Mouse (Mus musculus) cerebellum, adult 2 months (tissue): ENCODE measurements around the gene Ppp1r1a. TPM values are rescaled to one million over a fixed set of nuclear protein-coding genes. Genes with fewer than 3 reads are reported as not detected.

Experiments
- DNase-seq, 2 experiments: peaks; one replicate each; pipeline ENCODE4 v3.0.0; 2021
- H3K27ac ChIP-seq: fragments of 200-500 bp; 2 replicates; pipeline ENCODE4 v1.5.1; 2012; ENCODE audit warnings: low read length, control low read depth, inconsistent platforms; ENCODE audit not compliant: insufficient read depth
- H3K27me3 ChIP-seq: fragments of 200-500 bp; 2 replicates; pipeline ENCODE4 v1.6.1; 2012; ENCODE audit warnings: inconsistent platforms, mild to moderate bottlenecking, low read length, moderate library complexity; ENCODE audit not compliant: control insufficient read depth, insufficient read depth
- H3K4me1 ChIP-seq: fragments of 200-500 bp; 2 replicates; pipeline ENCODE4 v1.6.1; 2011; ENCODE audit warnings: low read length; ENCODE audit not compliant: control insufficient read depth, insufficient read depth
- H3K4me3 ChIP-seq: fragments of 200-500 bp; replicated peaks from 2 replicates; pipeline ENCODE3; 2011; ENCODE audit warnings: mild to moderate bottlenecking, low read depth, low read length, control low read depth; ENCODE audit not compliant: insufficient read depth
- CTCF ChIP-seq: fragments of 200-500 bp; IDR thresholded peaks from 2 replicates; pipeline ENCODE4 v1.5.1; 2011; ENCODE audit warnings: low read depth, mild to moderate bottlenecking, control low read depth, low read length, moderate library complexity, borderline replicate concordance; ENCODE audit not compliant: insufficient read depth
- POLR2A ChIP-seq: fragments of 200-500 bp; IDR thresholded peaks from 2 replicates; pipeline ENCODE4 v1.6.1; 2011; ENCODE audit warnings: low read length, control low read depth, borderline replicate concordance; ENCODE audit not compliant: insufficient read depth
- WGBS: fragments of 180-500 bp; shearing (Covaris S2); methylation state at CpG from one replicate; pipeline ENCODE4 v1.1.7; 2018; 5-methylcytosine and 5-hydroxymethylcytosine counted together
- polyA plus RNA-seq: library from polyadenylated mRNA; depleted of rRNA; stranded (reverse); fragments of >200 nt; gene quantifications from 2 replicates; pipeline ENCODE4 v1.2.3, GENCODE M21; 2012

The Ppp1r1a gene
- polyA plus RNA-seq, 1 experiment, result 30.0 TPM

GRCm38 (mm10) chr15:103509317-103509716, 28.5 kb downstream of the Ppp1r1a start:
- Histone ChIP-seq H3K27ac (no peak overlapping the region), H3K4me3 (no peak overlapping the region), H3K27me3 (no peaks in the 10 kb centered on the region), H3K4me1 (no peaks in the 10 kb centered on the region)
- TF ChIP-seq CTCF (no peak), POLR2A (no peak)
- no peak for DNase-seq
- 55% methylated on average over 3 of the region's 3 CpGs for WGBS

- peak overlapping the region; percentile 89 for H3K4me3 ChIP-seq
- no peak overlapping the region for H3K27ac ChIP-seq
- no peak for TF ChIP-seq CTCF
- TF ChIP-seq POLR2A, result no peak
- H3K4me1 ChIP-seq, result peaks cover 6% of the 10 kb centered on the region; the same call in 1 of the 2 replicates
- DNase-seq, result peak; percentile 31 to 45
- H3K27me3 ChIP-seq, result no peaks in the 10 kb centered on the region
- WGBS, result 44% methylated on average over 12 of the region's 12 CpGs
Measured at GRCm38 (mm10) chr15:103503660-103504059, 34.1 kb downstream of the Ppp1r1a start.

GRCm38 (mm10) chr15:103503251-103503600, 34.6 kb downstream of the Ppp1r1a start:
- DNase-seq, result no peak
- no peak for TF ChIP-seq POLR2A
- TF ChIP-seq CTCF, result no peak
- Histone ChIP-seq H3K27me3 (no peaks in the 10 kb centered on the region), H3K4me3 (peak overlapping the region; percentile 89), H3K27ac (no peak overlapping the region), H3K4me1 (peaks cover 6% of the 10 kb centered on the region; the same call in 1 of the 2 replicates)
- WGBS, result 2% methylated on average over 15 of the region's 15 CpGs

- no peaks in the 10 kb centered on the region for H3K27me3 ChIP-seq
- H3K4me3 ChIP-seq, result peak within 1 kb of the TSS; percentile 89
- 3% methylated on average over 48 of the region's 63 CpGs for WGBS
- peak; percentile 65 to 66 for DNase-seq
- H3K27ac ChIP-seq, result no peak within 1 kb of the TSS
- TF ChIP-seq POLR2A, result no peak
- no peak for TF ChIP-seq CTCF
- H3K4me1 ChIP-seq, result peaks cover 6% of the 10 kb centered on the region; the same call in 1 of the 2 replicates
Measured at GRCm38 (mm10) chr15:103502435-103503250, 35.2 kb downstream of the Ppp1r1a start, which contains the start of gene Pde1b. TSS of gene Pde1b (plus strand) at chr15:103503034.

- Histone ChIP-seq H3K27ac (no peak overlapping the region), H3K27me3 (no peaks in the 10 kb centered on the region), H3K4me3 (no peak overlapping the region), H3K4me1 (peaks cover 6% of the 10 kb centered on the region; the same call in 1 of the 2 replicates)
- no peak for DNase-seq
- TF ChIP-seq POLR2A (no peak), CTCF (no peak)
- WGBS, result 58% methylated on average over 2 of the region's 2 CpGs
Measured at GRCm38 (mm10) chr15:103501186-103501585, 36.6 kb downstream of the Ppp1r1a start.

GRCm38 (mm10) chr15:103500723-103501122, 37.1 kb downstream of the Ppp1r1a start:
- Histone ChIP-seq H3K4me1 (peaks cover 6% of the 10 kb centered on the region; the same call in 1 of the 2 replicates), H3K27me3 (no peaks in the 10 kb centered on the region), H3K27ac (no peak overlapping the region), H3K4me3 (no peak overlapping the region)
- WGBS, result 76% methylated on average over 1 of the region's 1 CpGs
- TF ChIP-seq CTCF, result no peak
- TF ChIP-seq POLR2A, result no peak
- no peak for DNase-seq

- TF ChIP-seq CTCF (no peak), POLR2A (no peak)
- WGBS, result 70% methylated on average over 3 of the region's 3 CpGs
- H3K27me3 ChIP-seq, result no peaks in the 10 kb centered on the region
Measured at GRCm38 (mm10) chr15:103498157-103498556, 39.6 kb downstream of the Ppp1r1a start.

More at GRCm38 (mm10) chr15:103498157-103498556, 39.6 kb downstream of the Ppp1r1a start:
- DNase-seq, result no peak
- no peaks in the 10 kb centered on the region for H3K4me1 ChIP-seq
- no peak overlapping the region for H3K4me3 ChIP-seq
- H3K27ac ChIP-seq, result no peak overlapping the region
